Mouse (Mus musculus) frontal cortex, adult 2 months (tissue): Measurements from ENCODE around the gene Arhgef2. TPM values are rescaled to one million over a fixed set of nuclear protein-coding genes. Genes with fewer than 3 reads are reported as not detected.

Experiments
- DNase-seq, 2 experiments: peaks; one replicate each; pipeline ENCODE4 v3.0.0; 2022; ENCODE audit warnings: low spot score in 1 of 2; ENCODE audit errors: extremely low spot score in 1 of 2
- polyA plus RNA-seq: library from polyadenylated mRNA; depleted of rRNA; stranded (reverse); fragments of >200 nt; gene quantifications from 2 replicates; pipeline ENCODE4 v1.2.3, GENCODE M21; 2012

Arhgef2 gene
- polyA plus RNA-seq, 1 experiment, result 185 TPM

- DNase-seq, result no peak
Observed at GRCm38 (mm10) chr3:88633056-88633455, 27.3 kb downstream of the Arhgef2 start.

- DNase-seq, result no peak
Observed at GRCm38 (mm10) chr3:88635506-88636275, 29.9 kb downstream of the Arhgef2 start.

- DNase-seq, result peak in 1 of 2 experiments; percentile 75
Observed at GRCm38 (mm10) chr3:88636555-88636986, 30.8 kb downstream of the Arhgef2 start.

- no peak for DNase-seq
Observed at GRCm38 (mm10) chr3:88637134-88637533, 31.4 kb downstream of the Arhgef2 start.

GRCm38 (mm10) chr3:88639239-88639638 lies 33.5 kb downstream of the Arhgef2 start:
- DNase-seq, result no peak

GRCm38 (mm10) chr3:88640676-88641075 lies 34.9 kb downstream of the Arhgef2 start:
- DNase-seq, result peak in 1 of 2 experiments; percentile 81

- no peak for DNase-seq
Observed at GRCm38 (mm10) chr3:88643078-88643477, 37.3 kb downstream of the Arhgef2 start.

- DNase-seq, result no peak
Observed at GRCm38 (mm10) chr3:88645937-88646336, 40.2 kb downstream of the Arhgef2 start.

- no peak for DNase-seq
Observed at GRCm38 (mm10) chr3:88646426-88646995, 40.7 kb downstream of the Arhgef2 start.

- no peak for DNase-seq
Observed at GRCm38 (mm10) chr3:88647076-88647475, 41.3 kb downstream of the Arhgef2 start.

GRCm38 (mm10) chr3:88647779-88648413 lies 42.1 kb downstream of the Arhgef2 start:
- no peak for DNase-seq

GRCm38 (mm10) chr3:88648452-88649168 lies 42.8 kb downstream of the Arhgef2 start:
- DNase-seq, result no peak

- no peak for DNase-seq
Observed at GRCm38 (mm10) chr3:88649186-88649585, 43.4 kb downstream of the Arhgef2 start.

GRCm38 (mm10) chr3:88649967-88650366 lies 44.2 kb downstream of the Arhgef2 start:
- DNase-seq, result no peak

GRCm38 (mm10) chr3:88650713-88651504 lies 45.1 kb downstream of the Arhgef2 start:
- no peak for DNase-seq

- DNase-seq, result no peak
Observed at GRCm38 (mm10) chr3:88651669-88652618, 46.2 kb downstream of the Arhgef2 start.

GRCm38 (mm10) chr3:88652846-88653515 lies 47.2 kb downstream of the Arhgef2 start, which contains the start of gene Rxfp4:
Rxfp4 (minus strand) TSS chr3:88653142.
- no peak for DNase-seq
